ENCODE assay signal across 8 mouse cellular contexts in the genomic region with DNA sequence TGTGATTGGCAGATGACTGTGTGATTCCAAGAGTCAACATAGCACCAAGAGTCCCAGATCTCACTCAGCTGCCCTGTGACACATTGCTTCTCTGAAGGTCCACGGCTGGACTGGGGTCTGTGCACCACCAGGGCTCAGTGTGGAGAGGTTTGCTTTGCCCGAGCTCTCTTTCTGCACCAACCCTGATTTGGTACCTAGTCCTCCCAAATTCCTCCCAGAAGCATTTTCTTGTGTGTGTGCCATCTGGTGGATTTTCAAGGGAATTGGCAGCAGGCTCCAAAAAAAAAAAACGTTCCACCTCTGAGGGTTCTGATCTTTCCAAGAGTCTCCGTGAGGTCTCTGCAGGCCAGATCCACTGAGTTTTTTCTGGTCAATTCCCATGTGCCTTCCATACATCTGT.
DNase-seq lines count a peak whose midpoint lies in the region; ATAC-seq and TF ChIP-seq lines count a peak whose summit lies in the region.

No protein-coding gene starts in this region.

- H3K9me3 ChIP-seq in kidney, postnatal 0 days (replicated peaks; ENCODE audit: low read length), result no peaks in the 10 kb centered on the region
- H3K9me3 ChIP-seq in E14TG2a.4 (ENCODE audit: low read length), result no peaks in the 10 kb centered on the region
- no peaks in the 10 kb centered on the region for H3K9me3 ChIP-seq in forebrain, embryonic 15.5 days

- H3K36me3 ChIP-seq in kidney, postnatal 0 days (ENCODE audit: insufficient read depth, low read length), result no peaks in the 10 kb centered on the region
- H3K36me3 ChIP-seq in E14TG2a.4 (ENCODE audit: insufficient read depth, low read length), result no peaks in the 10 kb centered on the region
- no peaks in the 10 kb centered on the region for H3K36me3 ChIP-seq in forebrain, embryonic 15.5 days

- ATAC-seq in kidney, postnatal 0 days (replicated peaks; ENCODE audit: low FRiP score, low read depth), result no peak
- no peak; the same call in 1 of the 2 replicates for ATAC-seq in forebrain, embryonic 15.5 days (replicated peaks)

- no peaks in the 10 kb centered on the region for H3K27me3 ChIP-seq in kidney, postnatal 0 days (ENCODE audit: insufficient read depth, low read length)
- H3K27me3 ChIP-seq in E14TG2a.4 (ENCODE audit: insufficient read depth, low read length), result peaks cover 7% of the 10 kb centered on the region; the same call in 1 of the 2 replicates
- no peaks in the 10 kb centered on the region for H3K27me3 ChIP-seq in forebrain, embryonic 15.5 days

- H3K4me1 ChIP-seq in kidney, postnatal 0 days (replicated peaks; ENCODE audit: insufficient read depth, low read length), result no peaks in the 10 kb centered on the region
- peaks cover 9% of the 10 kb centered on the region for H3K4me1 ChIP-seq in E14TG2a.4 (replicated peaks; ENCODE audit: low read depth, low read length)
- H3K4me1 ChIP-seq in forebrain, embryonic 15.5 days, result no peaks in the 10 kb centered on the region

- H3K9ac ChIP-seq in kidney, postnatal 0 days (ENCODE audit: low read depth, low read length), result no peak overlapping the region
- H3K9ac ChIP-seq in forebrain, embryonic 15.5 days (replicated peaks), result no peak overlapping the region

- 25% methylated on average over 4 of the region's 4 CpGs for WGBS in kidney, postnatal 0 days
- WGBS in forebrain, embryonic 15.5 days, result 39% methylated on average over 4 of the region's 4 CpGs

- no peak overlapping the region for H3K4me2 ChIP-seq in kidney, postnatal 0 days (ENCODE audit: low read length)
- H3K4me2 ChIP-seq in forebrain, embryonic 15.5 days (replicated peaks), result no peak overlapping the region

- DNase-seq in kidney, postnatal 0 days (ENCODE audit: low spot score), result peak; percentile 83
- DNase-seq in kidney, adult 11 months, result no peak
- DNase-seq in Muller cell, postnatal 12 days (ENCODE audit: inconsistent ontology term), result peak; percentile 27
- peak; percentile 2 to 13 for DNase-seq in layer of hippocampus, postnatal 14 days (ENCODE audit: low spot score in 2 of 2)
- no peak for DNase-seq in urinary bladder, adult 18-20 months (ENCODE audit: low spot score in 2 of 2)
- no peak for DNase-seq in c-Kit-positive CD71-positive TER-119-positive erythroid progenitor cells, embryonic 14.5 days (ENCODE audit: low spot score)

- H3K27ac ChIP-seq in kidney, postnatal 0 days, result no peak overlapping the region
- H3K27ac ChIP-seq in forebrain, embryonic 15.5 days (replicated peaks), result no peak overlapping the region

- H3K4me3 ChIP-seq in kidney, postnatal 0 days (replicated peaks; ENCODE audit: low read depth, low read length), result no peak overlapping the region
- H3K4me3 ChIP-seq in E14TG2a.4 (replicated peaks; ENCODE audit: low read length), result no peak overlapping the region
- no peak overlapping the region for H3K4me3 ChIP-seq in forebrain, embryonic 15.5 days

- TF ChIP-seq CTCF in kidney, postnatal 0 days (IDR thresholded peaks at IDR 0.05; ENCODE audit: low read depth), result peak; percentile 74
- peak; percentile 62 for TF ChIP-seq CTCF in E14TG2a.4 (conservative IDR thresholded peaks at IDR 0.05; ENCODE audit: low read length)

Comparison
In these comparisons a context has a peak if more than half of its experiments do, and no peak if none do; other contexts are left out.
1. DNase-seq: peak in kidney, postnatal 0 days (single experiment), Muller cell, postnatal 12 days (single experiment) and layer of hippocampus, postnatal 14 days (2 of 2); none in kidney, adult 11 months (single experiment), urinary bladder, adult 18-20 months (0 of 2) and c-Kit-positive CD71-positive TER-119-positive erythroid progenitor cells, embryonic 14.5 days (single experiment).